Mouse (Mus musculus) CH12.LX (cell line): ENCODE data around the gene Txndc17. TPM values are rescaled to one million over a fixed set of nuclear protein-coding genes. Genes with fewer than 3 reads are reported as not detected.

Source experiments
- polyA plus RNA-seq: library from polyadenylated mRNA; unstranded; fragments of >175 nt; gene quantifications from 2 replicates; pipeline ENCODE4 v1.2.1, GENCODE M21; 2012; ENCODE audit warnings: low read depth; ENCODE audit not compliant: insufficient read length
- total RNA-seq, 2 experiments: library from RNA; depleted of rRNA; stranded (reverse); fragments of 300-350 nt in 1 of 2; fragments of >200 nt in 1 of 2; gene quantifications; 2 replicates each; pipeline ENCODE4 v1.2.3; 2012 to 2014

Gene Txndc17
- total and polyA plus RNA-seq, 3 experiments: 126 to 182 (median 177) TPM

Other genes with a start within 250 kb of the Txndc17 start
- 0.29 and 0.93 TPM in 2 replicates for gene Aipl1, start 170.0 kb upstream of the Txndc17 start, total RNA-seq (2012; rRNA removed)
- gene Aipl1, start 170.0 kb upstream of the Txndc17 start, total RNA-seq (2014; rRNA removed): 0.81 and 0.90 TPM in 2 replicates
- 0.71 and 1.0 TPM in 2 replicates for gene Aipl1, start 170.0 kb upstream of the Txndc17 start, polyA plus RNA-seq
- gene Pimreg, start 165.5 kb upstream of the Txndc17 start, total RNA-seq (2012; rRNA removed): 22.4 and 26.4 TPM in 2 replicates
- 49.5 and 52.7 TPM in 2 replicates for gene Pimreg, start 165.5 kb upstream of the Txndc17 start, total RNA-seq (2014; rRNA removed)
- 27.9 and 28.9 TPM in 2 replicates for gene Pimreg, start 165.5 kb upstream of the Txndc17 start, polyA plus RNA-seq
- gene Pitpnm3, start 71.8 kb upstream of the Txndc17 start, total RNA-seq (2012; rRNA removed): 0.04 and 0.59 TPM in 2 replicates
- gene Pitpnm3, start 71.8 kb upstream of the Txndc17 start, total RNA-seq (2014; rRNA removed): 0.08 TPM in 1 of 2 replicates, not detected in the other
- 0.31 and 0.35 TPM in 2 replicates for gene Pitpnm3, start 71.8 kb upstream of the Txndc17 start, polyA plus RNA-seq
- gene Gm43951, start 707 bp upstream of the Txndc17 start, total RNA-seq (2012; rRNA removed): 0.46 and 0.47 TPM in 2 replicates
- gene Gm43951, start 707 bp upstream of the Txndc17 start, total RNA-seq (2014; rRNA removed): not detected in 2 replicates
- 0.39 and 0.44 TPM in 2 replicates for gene Gm43951, start 707 bp upstream of the Txndc17 start, polyA plus RNA-seq
- 9.3 TPM in 2 replicates for gene 4933427D14Rik, start 88 bp upstream of the Txndc17 start, total RNA-seq (2012; rRNA removed)
- 6.0 and 6.8 TPM in 2 replicates for gene 4933427D14Rik, start 88 bp upstream of the Txndc17 start, total RNA-seq (2014; rRNA removed)
- gene 4933427D14Rik, start 88 bp upstream of the Txndc17 start, polyA plus RNA-seq: 7.8 and 7.9 TPM in 2 replicates
- 25.5 and 26.1 TPM in 2 replicates for gene Med31, start 8.0 kb downstream of the Txndc17 start, total RNA-seq (2012; rRNA removed)
- 33.4 and 35.8 TPM in 2 replicates for gene Med31, start 8.0 kb downstream of the Txndc17 start, total RNA-seq (2014; rRNA removed)
- 21.7 and 22.5 TPM in 2 replicates for gene Med31, start 8.0 kb downstream of the Txndc17 start, polyA plus RNA-seq
- not detected in 2 replicates for gene Slc13a5, start 59.7 kb downstream of the Txndc17 start, total RNA-seq (2012; rRNA removed)
- not detected in 2 replicates for gene Slc13a5, start 59.7 kb downstream of the Txndc17 start, total RNA-seq (2014; rRNA removed)
- gene Slc13a5, start 59.7 kb downstream of the Txndc17 start, polyA plus RNA-seq: not detected in 2 replicates
- 2.5 and 3.0 TPM in 2 replicates for gene Xaf1, start 94.1 kb downstream of the Txndc17 start, total RNA-seq (2012; rRNA removed)
- gene Xaf1, start 94.1 kb downstream of the Txndc17 start, total RNA-seq (2014; rRNA removed): 2.8 and 4.1 TPM in 2 replicates
- gene Xaf1, start 94.1 kb downstream of the Txndc17 start, polyA plus RNA-seq: 9.6 TPM in 2 replicates
- not detected in 2 replicates for gene Fbxo39, start 106.9 kb downstream of the Txndc17 start, total RNA-seq (2012; rRNA removed)
- gene Fbxo39, start 106.9 kb downstream of the Txndc17 start, total RNA-seq (2014; rRNA removed): not detected in 2 replicates
- gene Fbxo39, start 106.9 kb downstream of the Txndc17 start, polyA plus RNA-seq: 0.13 TPM in 1 of 2 replicates, not detected in the other
- 0.08 TPM in 1 of 2 replicates, not detected in the other for gene Tekt1, start 154.9 kb downstream of the Txndc17 start, total RNA-seq (2012; rRNA removed)
- not detected in 2 replicates for gene Tekt1, start 154.9 kb downstream of the Txndc17 start, total RNA-seq (2014; rRNA removed)
- gene Tekt1, start 154.9 kb downstream of the Txndc17 start, polyA plus RNA-seq: not detected in 2 replicates
- gene Smtnl2, start 204.2 kb downstream of the Txndc17 start, total RNA-seq (2012; rRNA removed): 0.25 and 0.47 TPM in 2 replicates
- gene Smtnl2, start 204.2 kb downstream of the Txndc17 start, total RNA-seq (2014; rRNA removed): 0.26 and 0.47 TPM in 2 replicates
- gene Smtnl2, start 204.2 kb downstream of the Txndc17 start, polyA plus RNA-seq: 0.10 TPM in 1 of 2 replicates, not detected in the other
- 0.13 TPM in 2 replicates for gene Ggt6, start 228.0 kb downstream of the Txndc17 start, total RNA-seq (2012; rRNA removed)
- gene Ggt6, start 228.0 kb downstream of the Txndc17 start, total RNA-seq (2014; rRNA removed): not detected in 2 replicates
- gene Ggt6, start 228.0 kb downstream of the Txndc17 start, polyA plus RNA-seq: 0.19 TPM in 1 of 2 replicates, not detected in the other
- gene Mybbp1a, start 233.8 kb downstream of the Txndc17 start, total RNA-seq (2012; rRNA removed): 245 and 334 TPM in 2 replicates
- 115 and 174 TPM in 2 replicates for gene Mybbp1a, start 233.8 kb downstream of the Txndc17 start, total RNA-seq (2014; rRNA removed)
- gene Mybbp1a, start 233.8 kb downstream of the Txndc17 start, polyA plus RNA-seq: 729 and 816 TPM in 2 replicates